Mouse (Mus musculus) forebrain, embryonic 14.5 days (tissue): ENCODE measurements around the gene Slc9a8. TPM values are rescaled to one million over a fixed set of nuclear protein-coding genes. Genes with fewer than 3 reads are reported as not detected.

Experiments
- ATAC-seq: fragments of 200-750 bp; cut with Nextera tagmentation; 2 replicates; pipeline ENCODE4 v1.8.0; 2017; ENCODE audit warnings: mild to moderate bottlenecking, moderate library complexity
- DNase-seq: peaks from one replicate; pipeline ENCODE4 v3.0.0-alpha.2; 2015; ENCODE audit warnings: low spot score
- H3K27ac ChIP-seq: fragments of 300-500 bp; sonication (generic); 2 replicates; pipeline ENCODE4 v1.5.1; 2014; ENCODE audit warnings: low read depth, mild to moderate bottlenecking, control low read depth, low read length, moderate library complexity
- H3K27me3 ChIP-seq: fragments of 300-500 bp; sonication (generic); replicated peaks from 2 replicates; pipeline ENCODE4 v1.6.1; 2014; ENCODE audit warnings: low read length, control low read depth, mixed read lengths; ENCODE audit not compliant: control insufficient read depth, insufficient read depth
- H3K36me3 ChIP-seq: fragments of 300-500 bp; sonication (generic); 2 replicates; pipeline ENCODE4 v1.6.1; 2014; ENCODE audit warnings: low read length, control low read depth; ENCODE audit not compliant: control insufficient read depth, insufficient read depth
- H3K4me1 ChIP-seq: fragments of 300-500 bp; sonication (generic); 2 replicates; pipeline ENCODE4 v1.6.1; 2014; ENCODE audit warnings: antibody characterized with exemption, low read length, control low read depth; ENCODE audit not compliant: control insufficient read depth, insufficient read depth
- H3K4me2 ChIP-seq: fragments of 300-500 bp; sonication (generic); 2 replicates; pipeline ENCODE4 v1.6.1; 2014; ENCODE audit warnings: mild to moderate bottlenecking, control low read depth, low read length
- H3K4me3 ChIP-seq: fragments of 300-500 bp; sonication (generic); 2 replicates; pipeline ENCODE4 v1.5.1; 2014; ENCODE audit warnings: low read depth, low read length, control low read depth
- H3K9ac ChIP-seq: fragments of 300-500 bp; sonication (generic); 2 replicates; pipeline ENCODE4 v1.6.1; 2014; ENCODE audit warnings: mild to moderate bottlenecking, low read length, control low read depth, moderate library complexity
- H3K9me3 ChIP-seq: fragments of 300-500 bp; sonication (generic); replicated peaks from 2 replicates; pipeline ENCODE4 v1.6.1; 2016; ENCODE audit warnings: low read length, control low read depth, mixed read lengths; ENCODE audit not compliant: control insufficient read depth
- WGBS: fragments of 180-500 bp; shearing (Covaris S2); extraction: QIAGEN DNeasy Blood & Tissue Kit; methylation state at CpG from one replicate; pipeline ENCODE4 v1.1.7; 2014; 5-methylcytosine and 5-hydroxymethylcytosine counted together
- polyA plus RNA-seq: library from polyadenylated mRNA; unstranded; fragments of >200 nt; fragmentation: Nextera tagmentation; extraction: Ambion mirVana; gene quantifications from 2 replicates; pipeline ENCODE4 v1.2.1, GENCODE M21; 2014

Gene Slc9a8
- polyA plus RNA-seq, 1 experiment from 2014 or later = 13.8 TPM

GRCm38 (mm10) chr2:167449331-167450275 is 28.1 kb downstream of the Slc9a8 start:
- no peak overlapping the region for H3K27ac ChIP-seq
- H3K4me1 ChIP-seq = no peaks in the 10 kb centered on the region
- ATAC-seq = no peak
- H3K9me3 ChIP-seq = no peaks in the 10 kb centered on the region
- no peak overlapping the region for H3K4me2 ChIP-seq
- no peaks in the 10 kb centered on the region for H3K27me3 ChIP-seq
- H3K36me3 ChIP-seq = peaks cover 73% of the 10 kb centered on the region
- no peak overlapping the region for H3K4me3 ChIP-seq
- no peak overlapping the region for H3K9ac ChIP-seq
- WGBS = 90% methylated on average over 21 of the region's 21 CpGs
- no peak for DNase-seq

GRCm38 (mm10) chr2:167450647-167451046 is 29.1 kb downstream of the Slc9a8 start:
- no peak for DNase-seq
- no peak overlapping the region for H3K27ac ChIP-seq
- no peak overlapping the region for H3K9ac ChIP-seq
- no peaks in the 10 kb centered on the region for H3K9me3 ChIP-seq
- no peaks in the 10 kb centered on the region for H3K4me1 ChIP-seq
- WGBS = 92% methylated on average over 8 of the region's 8 CpGs
- ATAC-seq = no peak
- H3K4me3 ChIP-seq = no peak overlapping the region
- H3K36me3 ChIP-seq = peaks cover 74% of the 10 kb centered on the region
- no peaks in the 10 kb centered on the region for H3K27me3 ChIP-seq
- no peak overlapping the region for H3K4me2 ChIP-seq

GRCm38 (mm10) chr2:167453814-167454213 is 32.3 kb downstream of the Slc9a8 start:
- Histone ChIP-seq H3K27ac (no peak overlapping the region), H3K4me1 (no peaks in the 10 kb centered on the region), H3K36me3 (peaks cover 81% of the 10 kb centered on the region), H3K27me3 (no peaks in the 10 kb centered on the region), H3K4me3 (no peak overlapping the region), H3K4me2 (no peak overlapping the region), H3K9ac (no peak overlapping the region), H3K9me3 (no peaks in the 10 kb centered on the region)
- peak; percentile 51 for DNase-seq
- WGBS = 60% methylated on average over 3 of the region's 3 CpGs
- ATAC-seq = no peak

- Histone ChIP-seq H3K27me3 (no peaks in the 10 kb centered on the region), H3K9me3 (no peaks in the 10 kb centered on the region), H3K36me3 (peaks cover 83% of the 10 kb centered on the region), H3K9ac (no peak overlapping the region), H3K4me2 (no peak overlapping the region), H3K4me1 (no peaks in the 10 kb centered on the region), H3K27ac (no peak overlapping the region), H3K4me3 (no peak overlapping the region)
- no peak for ATAC-seq
- no peak for DNase-seq
- whole genome bisulfite sequencing = 80% methylated on average over 5 of the region's 5 CpGs
These were observed 35.0 kb downstream of the Slc9a8 start for GRCm38 (mm10) chr2:167456361-167457020.

- no peaks in the 10 kb centered on the region for H3K4me1 ChIP-seq
- DNase-seq = no peak
- H3K27ac ChIP-seq = no peak overlapping the region
- H3K9ac ChIP-seq = no peak overlapping the region
- peaks cover 86% of the 10 kb centered on the region for H3K36me3 ChIP-seq
- H3K4me2 ChIP-seq = no peak overlapping the region
- H3K9me3 ChIP-seq = no peaks in the 10 kb centered on the region
- H3K27me3 ChIP-seq = no peaks in the 10 kb centered on the region
- WGBS = 91% methylated on average over 9 of the region's 9 CpGs
- ATAC-seq = no peak
- H3K4me3 ChIP-seq = no peak overlapping the region
These were observed 35.7 kb downstream of the Slc9a8 start for GRCm38 (mm10) chr2:167457213-167457612.

GRCm38 (mm10) chr2:167458548-167458947 is 37.0 kb downstream of the Slc9a8 start:
- no peak overlapping the region for H3K9ac ChIP-seq
- H3K9me3 ChIP-seq = no peaks in the 10 kb centered on the region
- no peak overlapping the region for H3K4me2 ChIP-seq
- H3K27ac ChIP-seq = no peak overlapping the region
- peaks cover 77% of the 10 kb centered on the region for H3K36me3 ChIP-seq
- H3K4me3 ChIP-seq = no peak overlapping the region
- ATAC-seq (no peak), DNase-seq (no peak)
- H3K27me3 ChIP-seq = no peaks in the 10 kb centered on the region
- 98% methylated on average over 3 of the region's 3 CpGs for WGBS
- H3K4me1 ChIP-seq = no peaks in the 10 kb centered on the region

- Histone ChIP-seq H3K9me3 (no peaks in the 10 kb centered on the region), H3K9ac (no peak overlapping the region), H3K4me1 (no peaks in the 10 kb centered on the region), H3K27ac (no peak overlapping the region), H3K4me3 (no peak overlapping the region), H3K27me3 (no peaks in the 10 kb centered on the region), H3K36me3 (peaks cover 69% of the 10 kb centered on the region), H3K4me2 (no peak overlapping the region)
- 91% methylated on average over 6 of the region's 6 CpGs for WGBS
- no peak for ATAC-seq
- DNase-seq = no peak
These were observed 37.8 kb downstream of the Slc9a8 start for GRCm38 (mm10) chr2:167459071-167459865.

- H3K36me3 ChIP-seq = peaks cover 62% of the 10 kb centered on the region
- DNase-seq (peak; percentile 53), ATAC-seq (no peak)
- no peaks in the 10 kb centered on the region for H3K4me1 ChIP-seq
- H3K27ac ChIP-seq = no peak overlapping the region
- H3K4me3 ChIP-seq = no peak overlapping the region
- 64% methylated on average over 6 of the region's 6 CpGs for WGBS
- no peaks in the 10 kb centered on the region for H3K9me3 ChIP-seq
- no peak overlapping the region for H3K9ac ChIP-seq
- no peaks in the 10 kb centered on the region for H3K27me3 ChIP-seq
- no peak overlapping the region for H3K4me2 ChIP-seq
These were observed 41.4 kb downstream of the Slc9a8 start for GRCm38 (mm10) chr2:167462954-167463353.
